Mouse (Mus musculus) intestine, embryonic 14.5 days (tissue): ENCODE measurements around the gene Hes5. TPM values are rescaled to one million over a fixed set of nuclear protein-coding genes. Genes with fewer than 3 reads are reported as not detected.

ENCODE experiments used
- ATAC-seq: fragments of 200-750 bp; cut with Nextera tagmentation; replicated peaks from 2 replicates; pipeline ENCODE4 v1.8.0; 2017; ENCODE audit warnings: low read depth, moderate number of reproducible peaks, moderate TSS enrichment, moderate library complexity; ENCODE audit not compliant: low FRiP score, low TSS enrichment
- DNase-seq: peaks from one replicate; pipeline ENCODE4 v3.0.0-alpha.2; 2018; ENCODE audit warnings: low spot score
- H3K27ac ChIP-seq: fragments of 300-500 bp; sonication (generic); 2 replicates; pipeline ENCODE4 v1.5.1; 2014; ENCODE audit warnings: low read depth, mild to moderate bottlenecking, control low read depth
- H3K27me3 ChIP-seq: fragments of 300-500 bp; sonication (generic); replicated peaks from 2 replicates; pipeline ENCODE4 v1.6.1; 2014; ENCODE audit warnings: low read length, control low read depth; ENCODE audit not compliant: control insufficient read depth, insufficient read depth
- H3K36me3 ChIP-seq: fragments of 300-500 bp; sonication (generic); 2 replicates; pipeline ENCODE4 v1.6.1; 2014; ENCODE audit warnings: low read length, control low read depth; ENCODE audit not compliant: control insufficient read depth, insufficient read depth
- H3K4me1 ChIP-seq: fragments of 300-500 bp; sonication (generic); replicated peaks from 2 replicates; pipeline ENCODE4 v1.6.1; 2014; ENCODE audit warnings: low read length, control low read depth, mixed read lengths; ENCODE audit not compliant: control insufficient read depth, insufficient read depth
- H3K4me2 ChIP-seq: fragments of 300-500 bp; sonication (generic); 2 replicates; pipeline ENCODE4 v1.6.1; 2014; ENCODE audit warnings: low read length
- H3K4me3 ChIP-seq: fragments of 300-500 bp; sonication (generic); 2 replicates; pipeline ENCODE4 v1.5.1; 2014; ENCODE audit warnings: low read depth, low read length, control low read depth, mixed read lengths
- H3K9ac ChIP-seq: fragments of 300-500 bp; sonication (generic); 2 replicates; pipeline ENCODE4 v1.6.1; 2014; ENCODE audit warnings: mild to moderate bottlenecking, low read length
- H3K9me3 ChIP-seq: fragments of 300-500 bp; sonication (generic); 2 replicates; pipeline ENCODE4 v1.6.1; 2016; ENCODE audit warnings: low read length, control low read depth; ENCODE audit not compliant: control insufficient read depth
- WGBS: fragments of 180-500 bp; shearing (Covaris S2); extraction: QIAGEN DNeasy Blood & Tissue Kit; methylation state at CpG from one replicate; pipeline ENCODE4 v1.1.7; 2014; 5-methylcytosine and 5-hydroxymethylcytosine counted together
- polyA plus RNA-seq: library from polyadenylated mRNA; unstranded; fragments of >200 nt; fragmentation: Nextera tagmentation; extraction: Ambion mirVana; gene quantifications from 2 replicates; pipeline ENCODE4 v1.2.1, GENCODE M21; 2014

Hes5 gene
- polyA plus RNA-seq, 1 experiment from 2014 or later = 1.8 TPM

DNA sequence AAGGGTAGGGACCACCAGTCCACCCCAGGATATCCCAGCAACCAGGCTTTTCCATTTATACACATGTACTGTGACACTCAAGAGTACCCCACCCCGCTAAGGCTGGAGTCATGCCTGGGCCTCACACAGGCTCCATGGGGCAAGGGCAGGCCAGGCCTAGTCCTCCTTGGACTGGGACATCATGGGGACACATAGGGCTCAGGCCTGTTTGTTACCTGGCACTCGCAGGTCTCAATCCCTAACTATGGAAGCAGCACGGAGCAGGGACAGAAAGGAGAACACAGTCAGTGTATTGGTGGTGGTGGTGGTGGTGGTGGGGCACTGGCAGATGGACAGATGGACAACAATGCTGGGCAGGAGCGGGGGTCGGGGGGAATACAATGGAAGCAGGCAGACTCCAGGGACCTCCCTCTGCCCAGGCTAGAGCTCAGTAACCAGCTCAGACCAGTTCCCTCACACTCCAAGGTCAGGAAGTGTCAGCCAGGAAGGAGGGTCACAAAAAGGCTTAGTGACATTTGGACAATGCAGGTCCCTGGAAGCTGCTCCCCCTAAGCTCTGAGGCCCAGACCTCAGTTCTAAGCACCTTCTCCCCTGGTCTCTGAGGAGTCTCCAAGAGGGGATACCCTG is 24.5 kb downstream of the Hes5 start:
- H3K9me3 ChIP-seq = no peaks in the 10 kb centered on the region
- DNase-seq (no peak), ATAC-seq (no peak)
- peaks cover 18% of the 10 kb centered on the region for H3K36me3 ChIP-seq
- no peak overlapping the region for H3K27ac ChIP-seq
- no peak overlapping the region for H3K4me2 ChIP-seq
- H3K9ac ChIP-seq = no peak overlapping the region
- no peaks in the 10 kb centered on the region for H3K27me3 ChIP-seq
- 81% methylated on average over 5 of the region's 5 CpGs for WGBS
- H3K4me1 ChIP-seq = peaks cover 7% of the 10 kb centered on the region; the same call in 1 of the 2 replicates
- H3K4me3 ChIP-seq = no peak overlapping the region

DNA sequence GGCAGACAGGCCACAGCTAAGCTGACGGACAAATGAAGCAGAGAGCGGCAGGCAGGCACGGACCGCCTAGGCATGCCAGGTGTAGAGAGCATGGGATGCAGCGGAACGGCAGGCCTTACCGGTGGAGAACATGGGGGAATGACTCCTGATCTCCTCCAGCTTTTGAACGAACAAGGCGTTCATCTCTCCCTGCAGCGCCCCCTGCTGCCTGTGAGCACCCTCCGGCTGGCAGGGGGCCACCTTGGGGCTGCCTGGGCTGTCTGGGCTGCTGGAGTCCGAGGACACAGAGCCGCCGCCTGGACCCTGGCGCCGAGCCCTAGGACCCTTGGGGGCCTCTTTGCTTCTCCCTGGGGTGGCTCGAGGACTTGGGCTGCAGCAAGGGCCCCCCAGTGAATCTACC is 25.4 kb downstream of the Hes5 start:
- Histone ChIP-seq H3K4me2 (peak overlapping the region; percentile 29), H3K9me3 (no peaks in the 10 kb centered on the region), H3K4me1 (peaks cover 7% of the 10 kb centered on the region; the same call in 1 of the 2 replicates), H3K4me3 (no peak overlapping the region), H3K27me3 (no peaks in the 10 kb centered on the region), H3K27ac (no peak overlapping the region), H3K9ac (0 out of 2 replicates have a peak overlapping the region, but pooled peaks have one; percentile 13), H3K36me3 (peaks cover 10% of the 10 kb centered on the region)
- DNase-seq (peak; percentile 84), ATAC-seq (0 out of 2 replicates have a peak, but pooled peaks have one; percentile 4)
- WGBS = 20% methylated on average over 17 of the region's 17 CpGs

DNA sequence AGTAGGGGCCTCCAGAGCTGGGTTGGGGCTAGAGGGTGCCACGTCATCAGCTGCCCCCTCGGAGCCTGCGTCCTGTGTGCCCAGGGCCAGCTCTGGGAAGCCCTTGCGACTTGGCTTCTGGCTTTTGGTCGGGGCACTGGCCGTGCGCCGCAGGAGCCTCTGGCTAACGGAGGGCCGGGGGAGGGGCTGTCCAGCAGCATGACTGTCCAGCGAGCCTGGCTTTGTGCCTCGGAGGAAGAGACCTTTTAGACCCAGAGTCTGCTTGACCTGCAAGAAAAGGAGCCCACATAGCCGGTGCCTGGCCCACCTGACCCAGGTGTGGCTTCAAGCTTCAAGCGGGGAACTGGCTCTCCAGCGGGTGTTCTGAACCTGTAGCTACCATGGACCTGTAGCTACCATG is 26.0 kb downstream of the Hes5 start:
- Histone ChIP-seq H3K27me3 (no peaks in the 10 kb centered on the region), H3K4me2 (no peak overlapping the region), H3K4me3 (no peak overlapping the region), H3K9ac (no peak overlapping the region), H3K36me3 (0 out of 2 replicates have a peak, but pooled peaks cover 4% of the 10 kb centered on the region), H3K4me1 (peaks cover 7% of the 10 kb centered on the region; the same call in 1 of the 2 replicates), H3K9me3 (no peaks in the 10 kb centered on the region), H3K27ac (no peak overlapping the region)
- 78% methylated on average over 15 of the region's 15 CpGs for WGBS
- DNase-seq (no peak), ATAC-seq (no peak)

DNA sequence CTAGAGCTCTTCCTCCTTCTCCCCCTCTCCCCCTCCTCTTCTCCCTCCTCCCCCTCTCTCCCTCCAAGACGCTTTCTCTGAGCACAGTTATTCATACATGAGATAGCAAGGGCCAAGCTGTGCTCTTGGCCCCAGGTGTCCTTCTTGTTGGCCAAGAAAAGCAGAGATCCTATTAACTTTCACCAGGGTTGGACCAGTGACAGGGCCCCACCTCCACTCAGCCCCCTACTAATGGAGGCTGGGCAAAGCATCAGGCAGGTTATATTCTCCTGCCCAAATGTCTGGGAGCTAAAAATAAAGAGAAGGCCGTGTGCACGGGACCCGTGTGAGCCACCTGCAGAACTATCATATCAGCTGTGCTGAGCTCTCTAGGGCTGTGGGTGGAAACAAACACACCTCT is 34.2 kb downstream of the Hes5 start:
- no peak for ATAC-seq
- no peak overlapping the region for H3K4me3 ChIP-seq

DNA sequence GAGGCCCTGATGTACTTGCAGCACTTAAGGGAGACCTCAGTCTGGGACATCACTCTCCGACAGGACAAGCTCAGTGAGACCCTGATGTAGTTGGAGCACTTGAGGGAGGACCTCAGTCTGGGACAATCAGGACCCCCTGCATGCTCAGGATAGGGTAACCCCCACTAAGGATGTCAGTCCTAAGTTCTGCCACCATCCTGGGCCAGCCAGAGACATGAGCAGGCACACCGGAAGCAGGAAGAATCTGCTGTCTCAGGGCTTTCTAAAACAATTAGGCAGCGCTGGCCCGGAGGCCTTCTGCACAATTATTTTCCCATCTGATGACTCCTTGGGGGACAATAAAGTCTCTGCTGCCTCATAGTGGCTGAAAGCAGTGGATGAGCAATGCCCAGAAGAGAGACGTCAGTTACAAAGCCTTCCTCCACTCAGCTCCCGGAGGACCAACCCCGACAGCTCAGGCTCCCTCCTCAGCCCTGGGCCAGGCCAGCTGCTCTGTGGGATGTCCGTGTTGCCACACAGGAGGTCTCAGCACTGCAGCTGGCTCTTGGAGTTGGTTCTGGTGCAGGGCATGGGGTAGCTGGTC is 35.9 kb downstream of the Hes5 start:
- Histone ChIP-seq H3K4me1 (no peaks in the 10 kb centered on the region), H3K27ac (no peak overlapping the region), H3K36me3 (no peaks in the 10 kb centered on the region), H3K9ac (no peak overlapping the region), H3K4me2 (no peak overlapping the region), H3K27me3 (no peaks in the 10 kb centered on the region), H3K4me3 (no peak overlapping the region), H3K9me3 (no peaks in the 10 kb centered on the region)
- DNase-seq = no peak
- WGBS = 37% methylated on average over 8 of the region's 8 CpGs
- ATAC-seq = no peak

More for the DNA sequence above, 34.2 kb downstream of the Hes5 start:
- H3K9me3 ChIP-seq = no peaks in the 10 kb centered on the region
- H3K9ac ChIP-seq = no peak overlapping the region
- no peaks in the 10 kb centered on the region for H3K36me3 ChIP-seq
- no peaks in the 10 kb centered on the region for H3K4me1 ChIP-seq
- no peaks in the 10 kb centered on the region for H3K27me3 ChIP-seq
- H3K27ac ChIP-seq = no peak overlapping the region
- no peak for DNase-seq
- no peak overlapping the region for H3K4me2 ChIP-seq
- WGBS = 69% methylated on average over 4 of the region's 4 CpGs

DNA sequence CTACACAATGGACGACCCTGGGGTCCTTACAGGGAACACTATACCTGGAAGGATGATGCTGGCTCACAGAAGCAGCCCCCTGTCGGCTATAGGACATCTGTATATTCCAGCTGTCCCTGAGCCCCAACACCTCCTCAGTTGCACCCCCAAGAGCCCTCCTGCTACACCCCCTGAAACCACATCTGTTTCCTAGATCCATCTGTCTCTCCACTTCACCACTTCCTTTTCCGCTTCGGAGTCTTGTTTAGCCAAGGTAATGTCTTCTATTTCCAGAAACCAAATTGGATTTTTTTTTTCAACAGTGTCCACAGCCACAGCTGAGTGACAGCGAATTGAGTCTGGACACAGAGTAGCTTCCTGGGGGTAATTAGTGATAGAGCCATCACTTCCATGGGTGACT is 38.7 kb downstream of the Hes5 start:
- Histone ChIP-seq H3K4me2 (no peak overlapping the region), H3K36me3 (no peaks in the 10 kb centered on the region), H3K27ac (no peak overlapping the region), H3K4me1 (no peaks in the 10 kb centered on the region), H3K9me3 (no peaks in the 10 kb centered on the region), H3K9ac (no peak overlapping the region), H3K27me3 (no peaks in the 10 kb centered on the region), H3K4me3 (no peak overlapping the region)
- ATAC-seq (no peak), DNase-seq (no peak)
- WGBS = 84% methylated on average over 5 of the region's 5 CpGs

DNA sequence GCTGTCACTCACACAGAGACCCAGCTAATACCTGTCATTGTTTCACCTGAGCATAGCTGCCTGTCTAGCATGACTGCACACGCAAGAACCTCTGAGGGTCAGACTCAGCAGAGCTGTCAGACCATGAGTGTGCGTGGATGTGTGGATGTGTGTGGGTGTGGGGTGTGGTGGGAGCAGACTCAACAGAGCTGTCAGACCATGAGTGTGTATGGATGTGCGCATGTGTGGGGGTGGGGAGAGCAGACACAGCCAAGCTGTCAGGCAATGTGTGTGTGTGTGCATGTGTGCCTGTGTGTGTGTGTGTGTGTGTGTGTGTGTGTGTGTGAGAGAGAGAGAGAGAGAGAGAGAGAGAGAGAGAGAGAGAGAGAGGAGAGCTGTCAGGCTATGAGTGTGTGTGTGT is 44.6 kb downstream of the Hes5 start:
- H3K9ac ChIP-seq = no peak overlapping the region
- DNase-seq (no peak), ATAC-seq (no peak)
- H3K4me1 ChIP-seq = no peaks in the 10 kb centered on the region
- no peak overlapping the region for H3K4me2 ChIP-seq
- H3K36me3 ChIP-seq = no peaks in the 10 kb centered on the region
- H3K4me3 ChIP-seq = no peak overlapping the region
- no peaks in the 10 kb centered on the region for H3K27me3 ChIP-seq
- H3K27ac ChIP-seq = no peak overlapping the region
- no peaks in the 10 kb centered on the region for H3K9me3 ChIP-seq
- WGBS = 82% methylated on average over 3 of the region's 3 CpGs

DNA sequence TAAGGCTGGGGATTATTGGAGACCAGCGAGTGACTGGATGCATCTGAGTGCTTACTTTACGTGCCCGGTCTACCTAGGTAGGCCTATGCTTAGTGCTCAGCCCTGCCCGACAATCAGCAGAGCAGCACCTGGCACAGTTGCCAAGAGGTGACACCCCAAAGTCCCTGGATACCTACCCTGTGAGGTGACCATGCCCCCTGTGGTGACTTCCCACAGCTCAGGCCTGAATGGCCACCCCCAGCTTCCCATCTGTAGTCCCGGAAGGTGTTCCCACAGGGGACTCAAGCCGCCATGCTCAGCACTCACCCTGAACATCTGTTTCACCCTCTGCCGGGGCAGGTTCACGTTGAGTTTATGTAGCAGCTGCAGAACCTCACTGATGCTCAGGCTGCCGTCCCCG is 45.6 kb downstream of the Hes5 start:
- no peak overlapping the region for H3K27ac ChIP-seq
- 62% methylated on average over 10 of the region's 10 CpGs for WGBS
- H3K9me3 ChIP-seq = no peaks in the 10 kb centered on the region
- no peak overlapping the region for H3K4me3 ChIP-seq
- DNase-seq (no peak), ATAC-seq (no peak)
- H3K4me1 ChIP-seq = no peaks in the 10 kb centered on the region
- no peak overlapping the region for H3K9ac ChIP-seq
- no peak overlapping the region for H3K4me2 ChIP-seq
- no peaks in the 10 kb centered on the region for H3K36me3 ChIP-seq
- no peaks in the 10 kb centered on the region for H3K27me3 ChIP-seq

DNA sequence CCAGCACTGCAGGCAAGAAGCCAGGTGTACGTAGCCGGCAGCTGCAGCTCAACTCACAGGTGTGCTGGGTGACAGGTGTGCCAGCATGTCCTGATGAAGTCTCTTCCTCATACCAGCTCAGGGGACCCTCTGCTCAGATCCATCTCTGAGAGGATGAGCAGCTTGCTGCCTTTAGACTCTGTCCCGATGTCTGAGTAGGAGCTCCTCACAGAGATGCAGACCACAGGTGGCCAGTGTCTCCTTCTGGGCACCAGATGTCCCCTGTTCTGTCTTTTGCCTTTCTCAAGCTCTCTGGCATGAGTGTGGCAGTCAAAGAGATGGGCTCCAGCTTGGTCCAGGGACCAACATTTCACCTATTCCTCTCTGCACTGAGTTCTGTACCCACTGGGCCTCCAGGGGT is 46.9 kb downstream of the Hes5 start:
- Histone ChIP-seq H3K9me3 (no peaks in the 10 kb centered on the region), H3K4me1 (no peaks in the 10 kb centered on the region), H3K36me3 (no peaks in the 10 kb centered on the region), H3K27ac (no peak overlapping the region), H3K9ac (no peak overlapping the region), H3K27me3 (no peaks in the 10 kb centered on the region), H3K4me2 (no peak overlapping the region), H3K4me3 (no peak overlapping the region)
- ATAC-seq (no peak), DNase-seq (no peak)
- WGBS = 93% methylated on average over 3 of the region's 3 CpGs
